Mouse (Mus musculus): ENCODE measurements at regions not wholly inside any gene's neighbourhood (a gene's known extent, or its start where the extent isn't known, plus 50 kb on each side); places are given as distances from the start of the nearest gene placed in this dataset.

- 37% methylated on average over 3 of the region's 3 CpGs for WGBS
- H3K4me3 ChIP-seq (replicated peaks; ENCODE audit: extremely low read depth, low read depth, low read length), result no peak overlapping the region
- H3K4me1 ChIP-seq (ENCODE audit: control insufficient read depth, insufficient read depth, low read length), result no peaks in the 10 kb centered on the region
- TF ChIP-seq CTCF (IDR thresholded peaks at IDR 0.05; ENCODE audit: insufficient read depth, low read length) (no peak), POLR2A (IDR thresholded peaks at IDR 0.05; ENCODE audit: borderline replicate concordance, extremely low read depth, low read depth, low read length) (no peak)
- no peak for DNase-seq
Observed at GRCm38 (mm10) chr16:97234321-97234720, 63.8 kb upstream of the Dscam start.

GRCm38 (mm10) chr16:97239626-97240025 is 69.1 kb upstream of the Dscam start:
- H3K4me3 ChIP-seq (replicated peaks; ENCODE audit: extremely low read depth, low read depth, low read length), result no peak overlapping the region
- WGBS, result 64% methylated on average over 5 of the region's 5 CpGs
- no peak for DNase-seq
- H3K4me1 ChIP-seq (ENCODE audit: control insufficient read depth, insufficient read depth, low read length), result no peaks in the 10 kb centered on the region
- TF ChIP-seq CTCF (IDR thresholded peaks at IDR 0.05; ENCODE audit: insufficient read depth, low read length) (no peak), POLR2A (IDR thresholded peaks at IDR 0.05; ENCODE audit: borderline replicate concordance, extremely low read depth, low read depth, low read length) (no peak)

- 70% methylated on average over 7 of the region's 7 CpGs for WGBS
- DNase-seq, result no peak
- TF ChIP-seq POLR2A (IDR thresholded peaks at IDR 0.05; ENCODE audit: borderline replicate concordance, extremely low read depth, low read depth, low read length), result no peak
- no peak for TF ChIP-seq CTCF (IDR thresholded peaks at IDR 0.05; ENCODE audit: insufficient read depth, low read length)
- Histone ChIP-seq H3K4me3 (replicated peaks; ENCODE audit: extremely low read depth, low read depth, low read length) (no peak overlapping the region), H3K4me1 (ENCODE audit: control insufficient read depth, insufficient read depth, low read length) (no peaks in the 10 kb centered on the region)
Observed at GRCm38 (mm10) chr16:97240085-97240484, 69.5 kb upstream of the Dscam start.

- 35% methylated on average over 8 of the region's 8 CpGs for WGBS
- no peaks in the 10 kb centered on the region for H3K4me1 ChIP-seq (ENCODE audit: control insufficient read depth, insufficient read depth, low read length)
- TF ChIP-seq CTCF (IDR thresholded peaks at IDR 0.05; ENCODE audit: insufficient read depth, low read length), result no peak
- TF ChIP-seq POLR2A (IDR thresholded peaks at IDR 0.05; ENCODE audit: borderline replicate concordance, extremely low read depth, low read depth, low read length), result no peak
- no peak overlapping the region for H3K4me3 ChIP-seq (replicated peaks; ENCODE audit: extremely low read depth, low read depth, low read length)
- DNase-seq, result no peak
Observed at GRCm38 (mm10) chr16:97240859-97241360, 70.4 kb upstream of the Dscam start.

- TF ChIP-seq POLR2A (IDR thresholded peaks at IDR 0.05; ENCODE audit: borderline replicate concordance, extremely low read depth, low read depth, low read length), result no peak
- TF ChIP-seq CTCF (IDR thresholded peaks at IDR 0.05; ENCODE audit: insufficient read depth, low read length), result no peak
- DNase-seq, result no peak
- no peaks in the 10 kb centered on the region for H3K4me1 ChIP-seq (ENCODE audit: control insufficient read depth, insufficient read depth, low read length)
- no peak overlapping the region for H3K4me3 ChIP-seq (replicated peaks; ENCODE audit: extremely low read depth, low read depth, low read length)
Observed at GRCm38 (mm10) chr16:97241639-97242038, 71.1 kb upstream of the Dscam start.

GRCm38 (mm10) chr16:97250488-97250887 is 79.9 kb upstream of the Dscam start:
- TF ChIP-seq CTCF (IDR thresholded peaks at IDR 0.05; ENCODE audit: insufficient read depth, low read length) (no peak), POLR2A (IDR thresholded peaks at IDR 0.05; ENCODE audit: borderline replicate concordance, extremely low read depth, low read depth, low read length) (no peak)
- Histone ChIP-seq H3K4me1 (ENCODE audit: control insufficient read depth, insufficient read depth, low read length) (no peaks in the 10 kb centered on the region), H3K4me3 (replicated peaks; ENCODE audit: extremely low read depth, low read depth, low read length) (no peak overlapping the region)
- 73% methylated on average over 6 of the region's 6 CpGs for WGBS
- DNase-seq, result no peak

GRCm38 (mm10) chr16:97252551-97252950 is 82.0 kb upstream of the Dscam start:
- no peaks in the 10 kb centered on the region for H3K4me1 ChIP-seq (ENCODE audit: control insufficient read depth, insufficient read depth, low read length)
- WGBS, result 74% methylated on average over 1 of the region's 1 CpGs
- DNase-seq, result no peak
- H3K4me3 ChIP-seq (replicated peaks; ENCODE audit: extremely low read depth, low read depth, low read length), result no peak overlapping the region
- no peak for TF ChIP-seq POLR2A (IDR thresholded peaks at IDR 0.05; ENCODE audit: borderline replicate concordance, extremely low read depth, low read depth, low read length)
- no peak for TF ChIP-seq CTCF (IDR thresholded peaks at IDR 0.05; ENCODE audit: insufficient read depth, low read length)

GRCm38 (mm10) chr16:97252997-97253635 is 82.6 kb upstream of the Dscam start:
- Histone ChIP-seq H3K4me1 (ENCODE audit: control insufficient read depth, insufficient read depth, low read length) (no peaks in the 10 kb centered on the region), H3K4me3 (replicated peaks; ENCODE audit: extremely low read depth, low read depth, low read length) (no peak overlapping the region)
- 47% methylated on average over 2 of the region's 2 CpGs for WGBS
- DNase-seq, result no peak
- TF ChIP-seq CTCF (IDR thresholded peaks at IDR 0.05; ENCODE audit: insufficient read depth, low read length) (no peak), POLR2A (IDR thresholded peaks at IDR 0.05; ENCODE audit: borderline replicate concordance, extremely low read depth, low read depth, low read length) (no peak)

- TF ChIP-seq POLR2A (IDR thresholded peaks at IDR 0.05; ENCODE audit: borderline replicate concordance, extremely low read depth, low read depth, low read length) (no peak), CTCF (IDR thresholded peaks at IDR 0.05; ENCODE audit: insufficient read depth, low read length) (no peak)
- DNase-seq, result no peak
- no peaks in the 10 kb centered on the region for H3K4me1 ChIP-seq (ENCODE audit: control insufficient read depth, insufficient read depth, low read length)
- 73% methylated on average over 6 of the region's 6 CpGs for WGBS
- H3K4me3 ChIP-seq (replicated peaks; ENCODE audit: extremely low read depth, low read depth, low read length), result no peak overlapping the region
Observed at GRCm38 (mm10) chr16:97258821-97259220, 88.3 kb upstream of the Dscam start.

- WGBS, result 27% methylated on average over 6 of the region's 6 CpGs
- Histone ChIP-seq H3K4me3 (replicated peaks; ENCODE audit: extremely low read depth, low read depth, low read length) (no peak overlapping the region), H3K4me1 (ENCODE audit: control insufficient read depth, insufficient read depth, low read length) (no peaks in the 10 kb centered on the region)
- no peak for TF ChIP-seq POLR2A (IDR thresholded peaks at IDR 0.05; ENCODE audit: borderline replicate concordance, extremely low read depth, low read depth, low read length)
- TF ChIP-seq CTCF (IDR thresholded peaks at IDR 0.05; ENCODE audit: insufficient read depth, low read length), result no peak
- DNase-seq, result no peak
Observed at GRCm38 (mm10) chr16:97263451-97263850, 92.9 kb upstream of the Dscam start.
